Mouse (Mus musculus): Measurements from ENCODE around the gene Lrig1.

- TF ChIP-seq POLR2A (IDR thresholded peaks at IDR 0.05; ENCODE audit: low read depth, low read length) (no peak), CTCF (IDR thresholded peaks at IDR 0.05; ENCODE audit: borderline replicate concordance, insufficient read depth, low read length) (no peak)
These were observed 38.0 kb downstream of the Lrig1 start for GRCm38 (mm10) chr6:94661923-94662322.
